Mouse (Mus musculus) MEL (cell line): ENCODE results near the gene Mecom. TPM values are rescaled to one million over a fixed set of nuclear protein-coding genes. Genes with fewer than 3 reads are reported as not detected.

Source experiments
- DNase-seq: peaks from one replicate; pipeline ENCODE4 v3.0.0; 2011; ENCODE audit warnings: low read depth, low spot score
- H3K27ac ChIP-seq: 2 replicates; pipeline ENCODE4 v1.5.1; 2012; ENCODE audit warnings: low read depth, mild to moderate bottlenecking, control low read depth, low read length, moderate library complexity; ENCODE audit not compliant: control insufficient read depth
- H3K27me3 ChIP-seq, 2 experiments: fragments of 150-350 bp in 1 of 2; sonication (generic) in 1 of 2; 2 replicates each; pipeline ENCODE4 v1.6.1; 2012; ENCODE audit warnings: low read length in 2 of 2, mild to moderate bottlenecking in 2 of 2, improper control_type of control experiment in 1 of 2, moderate library complexity in 1 of 2; ENCODE audit not compliant: insufficient read depth in 2 of 2, control insufficient read depth in 1 of 2
- H3K36me3 ChIP-seq, 2 experiments: 2 replicates each; pipeline ENCODE4 v1.6.1; 2012 to 2014; ENCODE audit warnings: low read length in 2 of 2, improper control_type of control experiment in 1 of 2, inconsistent platforms in 1 of 2, mild to moderate bottlenecking in 1 of 2; ENCODE audit not compliant: insufficient read depth in 2 of 2, control insufficient read depth in 1 of 2
- H3K4me1 ChIP-seq, 2 experiments: fragments of 150-350 bp in 1 of 2; sonication (generic) in 1 of 2; 2 replicates each; pipeline ENCODE4 v1.6.1; 2012; ENCODE audit warnings: low read length in 2 of 2, improper control_type of control experiment in 1 of 2, mild to moderate bottlenecking in 1 of 2; ENCODE audit not compliant: insufficient read depth in 2 of 2, control insufficient read depth in 1 of 2
- H3K4me3 ChIP-seq, 2 experiments: fragments of 150-350 bp in 1 of 2; sonication (generic) in 1 of 2; 2 replicates each; pipeline ENCODE4 v1.5.1; 2012; ENCODE audit warnings: low read depth in 2 of 2, low read length in 2 of 2, mild to moderate bottlenecking in 2 of 2, moderate library complexity in 2 of 2, control low read depth in 1 of 2, improper control_type of control experiment in 1 of 2; ENCODE audit not compliant: control insufficient read depth in 1 of 2, insufficient read depth in 1 of 2
- H3K79me2 ChIP-seq: 2 replicates; pipeline ENCODE4 v1.6.1; 2012; ENCODE audit warnings: mild to moderate bottlenecking, low read length, moderate library complexity; ENCODE audit not compliant: control insufficient read depth, poor library complexity, insufficient read depth
- H3K9ac ChIP-seq: 2 replicates; pipeline ENCODE4 v1.6.1; 2012; ENCODE audit warnings: low read depth, mild to moderate bottlenecking, control low read depth, low read length, moderate library complexity; ENCODE audit not compliant: control insufficient read depth, poor library complexity, severe bottlenecking
- H3K9me3 ChIP-seq: fragments of 150-350 bp; sonication (generic); replicated peaks from 2 replicates; pipeline ENCODE4 v1.6.1; 2012; ENCODE audit warnings: mild to moderate bottlenecking, low read length, improper control_type of control experiment, moderate library complexity; ENCODE audit not compliant: insufficient read depth
- CHD2 ChIP-seq: IDR thresholded peaks from 2 replicates; pipeline ENCODE4 v1.6.1; 2011; ENCODE audit warnings: low read length, improper control_type of control experiment
- CTCF ChIP-seq, 3 experiments: IDR thresholded peaks in 2 of 3; conservative IDR thresholded peaks in 1 of 3; 2 replicates each; pipeline ENCODE4 v1.5.1; 2011 to 2012; ENCODE audit warnings: low read length in 3 of 3, low read depth in 2 of 3, mild to moderate bottlenecking in 2 of 3, improper control_type of control experiment in 1 of 3, inconsistent platforms in 1 of 3, mixed read lengths in 1 of 3, moderate library complexity in 1 of 3; ENCODE audit not compliant: control insufficient read depth in 1 of 3, insufficient read depth in 1 of 3, poor library complexity in 1 of 3, severe bottlenecking in 1 of 3
- E2F4 ChIP-seq: IDR thresholded peaks from 2 replicates; pipeline ENCODE4 v1.6.1; 2011; ENCODE audit warnings: low read depth, low read length, improper control_type of control experiment, borderline replicate concordance
- ELF1 ChIP-seq: IDR thresholded peaks from 2 replicates; pipeline ENCODE4 v1.6.1; 2014; ENCODE audit warnings: low read depth, mild to moderate bottlenecking, inconsistent platforms, low read length, improper control_type of control experiment, moderate library complexity
- EP300 ChIP-seq, 2 experiments: IDR thresholded peaks; 2 replicates each; pipeline ENCODE4 v1.6.1; 2011; ENCODE audit warnings: improper control_type of control experiment in 2 of 2, low read length in 2 of 2, low read depth in 1 of 2, mild to moderate bottlenecking in 1 of 2
- MAZ ChIP-seq: IDR thresholded peaks from 2 replicates; pipeline ENCODE4 v1.6.1; 2012; ENCODE audit warnings: low read depth, mild to moderate bottlenecking, inconsistent platforms, low read length, improper control_type of control experiment
- MYC ChIP-seq: IDR thresholded peaks from 2 replicates; pipeline ENCODE4 v1.6.1; 2011; ENCODE audit warnings: low read depth, mild to moderate bottlenecking, low read length, improper control_type of control experiment, moderate library complexity
- NRF1 ChIP-seq: IDR thresholded peaks from 2 replicates; pipeline ENCODE4 v1.6.1; 2014; ENCODE audit warnings: low read depth, mild to moderate bottlenecking, inconsistent platforms, low read length, improper control_type of control experiment, moderate library complexity; ENCODE audit not compliant: poor library complexity, insufficient read depth, severe bottlenecking
- POLR2A ChIP-seq, 2 experiments: IDR thresholded peaks; 2 replicates each; pipeline ENCODE4 v1.6.1; 2011 to 2012; ENCODE audit warnings: low read length in 2 of 2, mild to moderate bottlenecking in 2 of 2, control low read depth in 1 of 2, improper control_type of control experiment in 1 of 2, low read depth in 1 of 2, moderate library complexity in 1 of 2; ENCODE audit not compliant: control insufficient read depth in 1 of 2, insufficient read depth in 1 of 2, poor library complexity in 1 of 2
- POLR2AphosphoS2 ChIP-seq: IDR thresholded peaks from 2 replicates; pipeline ENCODE4 v1.6.1; 2011; ENCODE audit warnings: low read length, improper control_type of control experiment
- POLR2AphosphoS5 ChIP-seq: IDR thresholded peaks from 2 replicates; pipeline ENCODE4 v1.6.1; 2012; ENCODE audit warnings: low read depth, borderline replicate concordance, mild to moderate bottlenecking, inconsistent platforms, low read length, moderate library complexity, mixed read lengths
- RAD21 ChIP-seq: IDR thresholded peaks from 2 replicates; pipeline ENCODE4 v1.6.1; 2011; ENCODE audit warnings: mild to moderate bottlenecking, low read depth, low read length, improper control_type of control experiment
- TBP ChIP-seq: IDR thresholded peaks from 2 replicates; pipeline ENCODE4 v1.8.0; 2011; ENCODE audit warnings: low read depth, low read length, improper control_type of control experiment
- USF1 ChIP-seq: IDR thresholded peaks from 2 replicates; pipeline ENCODE4 v1.6.1; 2014; ENCODE audit warnings: low read depth, mild to moderate bottlenecking, inconsistent platforms, low read length, improper control_type of control experiment, moderate library complexity
- USF2 ChIP-seq, 2 experiments: IDR thresholded peaks; 2 replicates each; pipeline ENCODE4 v1.6.1; 2011 to 2012; ENCODE audit warnings: improper control_type of control experiment in 2 of 2, low read length in 2 of 2, borderline replicate concordance in 1 of 2, inconsistent platforms in 1 of 2, low read depth in 1 of 2, mild to moderate bottlenecking in 1 of 2; ENCODE audit not compliant: insufficient read depth in 1 of 2
- ZKSCAN1 ChIP-seq: IDR thresholded peaks from 2 replicates; pipeline ENCODE4 v1.6.1; 2012; ENCODE audit warnings: low read depth, mild to moderate bottlenecking, inconsistent platforms, low read length, improper control_type of control experiment, moderate library complexity
- ZMIZ1 ChIP-seq: IDR thresholded peaks from 2 replicates; pipeline ENCODE4 v1.6.1; 2012; ENCODE audit warnings: low read depth, mild to moderate bottlenecking, inconsistent platforms, low read length, improper control_type of control experiment, moderate library complexity
- ZNF384 ChIP-seq: IDR thresholded peaks from 2 replicates; pipeline ENCODE4 v1.6.1; 2012; ENCODE audit warnings: low read depth, mild to moderate bottlenecking, inconsistent platforms, low read length, improper control_type of control experiment
- polyA plus RNA-seq, 2 experiments: library from polyadenylated mRNA; stranded (reverse) in 1 of 2; unstranded in 1 of 2; fragments of >175 nt in 1 of 2; fragments of >200 nt in 1 of 2; gene quantifications; 2 replicates each; pipeline versions ENCODE4 v1.2.1 to v1.2.4; 2012; ENCODE audit warnings: low replicate concordance in 2 of 2, low read depth in 1 of 2; ENCODE audit not compliant: insufficient read length in 2 of 2, insufficient read depth in 1 of 2, missing spikeins in 1 of 2
- total RNA-seq: library from RNA; depleted of rRNA; stranded (reverse); fragments of 300-350 nt; gene quantifications from 2 replicates; pipeline ENCODE4 v1.2.3, GENCODE M21; 2012

Mecom gene
- total and polyA plus RNA-seq, 3 experiments: 0.04 TPM; not detected in 2

- no peak for TF ChIP-seq E2F4
- no peak for TF ChIP-seq POLR2AphosphoS5
- no peak for TF ChIP-seq MYC
- Histone ChIP-seq H3K27ac (no peak overlapping the region), H3K36me3 (no peaks in the 10 kb centered on the region), H3K79me2 (no peaks in the 10 kb centered on the region), H3K4me1 (no peaks in the 10 kb centered on the region), H3K27me3 (no peaks in the 10 kb centered on the region), H3K4me3 (no peak overlapping the region), H3K9ac (no peak overlapping the region), H3K9me3 (no peaks in the 10 kb centered on the region)
- no peak for DNase-seq
Measured at GRCm38 (mm10) chr3:30122618-30123017, 425.2 kb downstream of the Mecom start.

DNA sequence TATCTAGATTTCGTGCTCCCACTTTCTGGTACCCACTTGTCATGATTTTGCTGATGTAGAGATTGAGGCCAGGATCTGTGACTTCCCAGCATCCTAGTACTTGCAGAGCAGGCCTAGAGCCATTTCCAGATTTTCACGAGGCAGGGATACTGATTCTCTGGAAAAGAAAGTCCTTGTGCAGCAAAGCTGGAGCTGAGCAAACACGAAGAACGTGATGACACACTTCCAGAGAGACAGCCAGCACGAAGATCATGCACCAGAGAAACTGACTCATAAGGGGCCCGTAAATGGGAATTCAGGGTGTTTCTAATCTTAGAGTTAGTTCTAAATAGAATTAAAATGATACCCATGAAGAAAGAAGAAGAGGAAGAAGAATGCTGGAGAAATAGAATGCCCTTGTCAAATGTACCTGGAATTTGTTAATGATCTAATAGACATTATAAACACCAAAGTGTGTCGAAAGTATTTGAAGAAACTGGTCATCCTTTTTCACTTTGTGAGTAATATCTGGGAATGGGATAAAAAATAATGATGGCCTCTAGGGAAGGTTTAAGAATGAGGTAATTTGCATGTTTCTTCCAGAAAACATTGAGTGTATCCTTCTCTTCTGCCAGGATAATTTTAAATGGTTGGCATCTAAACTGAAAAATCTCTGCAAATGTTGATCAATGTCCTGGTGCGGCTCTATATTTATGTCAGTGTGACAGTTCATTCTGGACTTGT, 426.9 kb downstream of the Mecom start:
- no peak overlapping the region for H3K27ac ChIP-seq
- H3K79me2 ChIP-seq: no peaks in the 10 kb centered on the region
- H3K36me3 ChIP-seq: no peaks in the 10 kb centered on the region
- H3K9me3 ChIP-seq: no peaks in the 10 kb centered on the region
- H3K4me3 ChIP-seq: no peak overlapping the region
- H3K27me3 ChIP-seq: no peaks in the 10 kb centered on the region
- no peak for DNase-seq
- no peaks in the 10 kb centered on the region for H3K4me1 ChIP-seq
- TF ChIP-seq NRF1 (no peak), CHD2 (no peak), POLR2A (IDR thresholded peaks at IDR 0.05; ENCODE audit: control insufficient read depth in 1 of 2, insufficient read depth in 1 of 2, low read depth in 1 of 2, low read length in 2 of 2, poor library complexity in 1 of 2) (no peak), ZMIZ1 (no peak), ZNF384 (no peak), POLR2AphosphoS5 (no peak), USF1 (no peak), MAZ (no peak), USF2 (IDR thresholded peaks at IDR 0.05; ENCODE audit: borderline replicate concordance in 1 of 2, insufficient read depth in 1 of 2, low read depth in 1 of 2, low read length in 2 of 2) (no peak)
- H3K9ac ChIP-seq: no peak overlapping the region

GRCm38 (mm10) chr3:30118594-30119297, 429.1 kb downstream of the Mecom start:
- TF ChIP-seq POLR2AphosphoS5 (no peak), RAD21 (no peak), MAZ (no peak), ZKSCAN1 (no peak), TBP (no peak), EP300 (IDR thresholded peaks at IDR 0.05; ENCODE audit: low read depth in 1 of 2, low read length in 2 of 2) (no peak), NRF1 (no peak), ELF1 (no peak), USF1 (no peak), POLR2AphosphoS2 (no peak), CTCF (IDR thresholded peaks at IDR 0.05 in 2 of 3, conservative IDR thresholded peaks at IDR 0.05 in 1 of 3; ENCODE audit: control insufficient read depth in 1 of 3, insufficient read depth in 1 of 3, low read depth in 2 of 3, low read length in 3 of 3, poor library complexity in 1 of 3, severe bottlenecking in 1 of 3) (no peak)
- Histone ChIP-seq H3K27ac (no peak overlapping the region), H3K27me3 (no peaks in the 10 kb centered on the region)

More at GRCm38 (mm10) chr3:30118594-30119297, 429.1 kb downstream of the Mecom start:
- no peaks in the 10 kb centered on the region for H3K9me3 ChIP-seq
- no peak overlapping the region for H3K4me3 ChIP-seq
- no peaks in the 10 kb centered on the region for H3K36me3 ChIP-seq
- H3K4me1 ChIP-seq: no peaks in the 10 kb centered on the region
- H3K9ac ChIP-seq: no peak overlapping the region
- no peak for DNase-seq
- H3K79me2 ChIP-seq: no peaks in the 10 kb centered on the region
